Mouse (Mus musculus) embryonic fibroblast, embryonic 13.5 days (primary cell): ENCODE measurements around the gene Daxx.

ENCODE experiments used
- CTCF ChIP-seq: IDR thresholded peaks from 2 replicates; pipeline ENCODE4 v1.5.1; 2011; ENCODE audit warnings: mild to moderate bottlenecking, control low read depth, low read length, moderate library complexity, borderline replicate concordance; ENCODE audit not compliant: insufficient read depth
- POLR2A ChIP-seq: IDR thresholded peaks from 2 replicates; pipeline ENCODE4 v1.6.1; 2011; ENCODE audit warnings: low read depth, mild to moderate bottlenecking, control low read depth, low read length, moderate library complexity

DNA sequence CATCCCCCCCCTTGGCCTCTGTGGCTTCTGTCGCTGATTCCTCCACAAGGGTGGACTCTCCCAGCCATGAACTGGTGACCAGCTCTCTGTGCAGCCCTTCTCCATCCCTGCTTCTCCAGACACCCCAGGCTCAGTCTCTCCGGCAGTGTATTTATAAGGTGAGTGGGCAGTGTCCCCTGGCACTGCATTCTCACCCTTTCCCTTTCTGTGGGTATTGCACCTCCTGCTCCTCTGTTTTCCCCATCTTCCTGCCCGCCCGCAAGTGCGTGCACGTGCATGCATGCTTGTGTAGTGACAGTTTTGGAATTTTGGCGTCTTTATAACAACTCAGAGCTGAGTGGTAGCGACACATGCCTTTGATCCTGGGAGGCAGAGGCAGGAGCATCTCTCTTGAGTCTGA is 4.7 kb downstream of the Daxx start:
- TF ChIP-seq POLR2A (no peak), CTCF (no peak)
